Mouse (Mus musculus) heart, adult 2 months (tissue): ENCODE results near the gene Mcu.

Source experiments
- CTCF ChIP-seq: fragments of 200-600 bp; IDR thresholded peaks from 2 replicates; pipeline ENCODE4 v1.8.1; 2022; ENCODE audit warnings: antibody characterized with exemption, mild to moderate bottlenecking, moderate library complexity
- EP300 ChIP-seq: fragments of 200-500 bp; IDR thresholded peaks from 2 replicates; pipeline ENCODE4 v1.6.1; 2011; ENCODE audit warnings: low read depth, low read length, control low read depth; ENCODE audit not compliant: insufficient read depth
- POLR2A ChIP-seq: fragments of 200-500 bp; IDR thresholded peaks from 2 replicates; pipeline ENCODE4 v1.6.1; 2011; ENCODE audit warnings: mild to moderate bottlenecking, low read depth, low read length, control low read depth; ENCODE audit not compliant: insufficient read depth

- no peak for TF ChIP-seq CTCF
- TF ChIP-seq POLR2A, result no peak
- TF ChIP-seq EP300, result no peak
These were observed 26.6 kb downstream of the Mcu start for GRCm38 (mm10) chr10:59589856-59590255.
